Mouse (Mus musculus) neural tube, embryonic 10.5 days (tissue): ENCODE data around the gene Amh.
"Not testable (repeated sequence)": the region's sequence is repeated elsewhere in the genome, so short reads cannot be mapped to it uniquely, and the experiment has no call there.

Source experiments
- DNase-seq: peaks from one replicate; pipeline ENCODE4 v3.0.0-alpha.2; 2017; ENCODE audit warnings: low spot score; ENCODE audit errors: extremely low spot score

The Amh gene

GRCm38 (mm10) chr10:80826151-80827062 lies 21.4 kb downstream of the Amh start, which contains the start of gene Oaz1:
TSS of gene Oaz1 (plus strand) at chr10:80826656.
- DNase-seq, result peak; percentile 97

GRCm38 (mm10) chr10:80827063-80827869 lies 22.2 kb downstream of the Amh start:
- DNase-seq, result no peak

GRCm38 (mm10) chr10:80827870-80828420 lies 22.9 kb downstream of the Amh start:
- DNase-seq, result no peak

- DNase-seq, result not testable (repeated sequence)
Observed at GRCm38 (mm10) chr10:80828587-80828986, 23.5 kb downstream of the Amh start.

GRCm38 (mm10) chr10:80829359-80830278 lies 24.6 kb downstream of the Amh start:
- no peak for DNase-seq

- DNase-seq, result peak; percentile 67
Observed at GRCm38 (mm10) chr10:80831136-80831535, 26.1 kb downstream of the Amh start.

GRCm38 (mm10) chr10:80832818-80833217 lies 27.8 kb downstream of the Amh start:
- no peak for DNase-seq

GRCm38 (mm10) chr10:80835617-80836016 lies 30.6 kb downstream of the Amh start:
- no peak for DNase-seq

GRCm38 (mm10) chr10:80836949-80837379 lies 31.9 kb downstream of the Amh start:
- no peak for DNase-seq

- no peak for DNase-seq
Observed at GRCm38 (mm10) chr10:80837827-80838226, 32.8 kb downstream of the Amh start.

- no peak for DNase-seq
Observed at GRCm38 (mm10) chr10:80838346-80838912, 33.4 kb downstream of the Amh start.

- DNase-seq, result no peak
Observed at GRCm38 (mm10) chr10:80839848-80840247, 34.8 kb downstream of the Amh start.

GRCm38 (mm10) chr10:80841685-80842084 lies 36.6 kb downstream of the Amh start:
- no peak for DNase-seq

- no peak for DNase-seq
Observed at GRCm38 (mm10) chr10:80842334-80842733, 37.3 kb downstream of the Amh start.

- no peak for DNase-seq
Observed at GRCm38 (mm10) chr10:80843087-80843930, 38.3 kb downstream of the Amh start.

- no peak for DNase-seq
Observed at GRCm38 (mm10) chr10:80843931-80844547, 39.0 kb downstream of the Amh start, which contains the start of gene Lingo3. TSS of gene Lingo3 (minus strand) at chr10:80844039.

GRCm38 (mm10) chr10:80845055-80845693 lies 40.1 kb downstream of the Amh start:
- no peak for DNase-seq

- no peak for DNase-seq
Observed at GRCm38 (mm10) chr10:80845732-80846131, 40.7 kb downstream of the Amh start.
